Mouse (Mus musculus) liver, embryonic 13.5 days (tissue): ENCODE measurements at regions not wholly inside any gene's neighbourhood (a gene's known extent, or its start where the extent isn't known, plus 50 kb on each side); places are given as distances from the start of the nearest gene placed in this dataset.
"Not testable (repeated sequence)": the region's sequence is repeated elsewhere in the genome, so short reads cannot be mapped to it uniquely, and the experiment has no call there.

ENCODE experiments used
- ATAC-seq: fragments of 200-750 bp; cut with Nextera tagmentation; 2 replicates; pipeline ENCODE4 v1.8.0; 2017; ENCODE audit warnings: low read depth, mild to moderate bottlenecking, moderate number of reproducible peaks, moderate library complexity
- DNase-seq: peaks from one replicate; pipeline ENCODE4 v3.0.0; 2022
- H3K27ac ChIP-seq: fragments of 300-500 bp; sonication (generic); 2 replicates; pipeline ENCODE4 v1.5.1; 2015; ENCODE audit warnings: moderate library complexity, mild to moderate bottlenecking, inconsistent platforms
- H3K27me3 ChIP-seq: fragments of 300-500 bp; sonication (generic); 2 replicates; pipeline ENCODE4 v1.6.1; 2015; ENCODE audit warnings: mild to moderate bottlenecking, inconsistent platforms
- H3K36me3 ChIP-seq: fragments of 300-500 bp; sonication (generic); 2 replicates; pipeline ENCODE4 v1.6.1; 2015; ENCODE audit warnings: mild to moderate bottlenecking, inconsistent platforms
- H3K4me1 ChIP-seq: fragments of 300-500 bp; sonication (generic); replicated peaks from 2 replicates; pipeline ENCODE4 v1.6.1; 2015; ENCODE audit warnings: inconsistent platforms
- H3K4me2 ChIP-seq: fragments of 300-500 bp; sonication (generic); 2 replicates; pipeline ENCODE4 v1.6.1; 2015; ENCODE audit warnings: inconsistent platforms, mild to moderate bottlenecking, moderate library complexity
- H3K4me3 ChIP-seq: fragments of 300-500 bp; sonication (generic); replicated peaks from 2 replicates; pipeline ENCODE4 v1.5.1; 2015; ENCODE audit warnings: mild to moderate bottlenecking, inconsistent platforms
- H3K9ac ChIP-seq: fragments of 300-500 bp; sonication (generic); 2 replicates; pipeline ENCODE4 v1.6.1; 2015; ENCODE audit warnings: mild to moderate bottlenecking, inconsistent platforms
- H3K9me3 ChIP-seq: fragments of 300-500 bp; sonication (generic); replicated peaks from 2 replicates; pipeline ENCODE4 v1.6.1; 2016; ENCODE audit warnings: inconsistent platforms
- WGBS: fragments of 180-500 bp; shearing (Covaris S2); methylation state at CpG from one replicate; pipeline ENCODE4 v1.1.7; 2015; ENCODE audit not compliant: insufficient replicate concordance; 5-methylcytosine and 5-hydroxymethylcytosine counted together

DNA sequence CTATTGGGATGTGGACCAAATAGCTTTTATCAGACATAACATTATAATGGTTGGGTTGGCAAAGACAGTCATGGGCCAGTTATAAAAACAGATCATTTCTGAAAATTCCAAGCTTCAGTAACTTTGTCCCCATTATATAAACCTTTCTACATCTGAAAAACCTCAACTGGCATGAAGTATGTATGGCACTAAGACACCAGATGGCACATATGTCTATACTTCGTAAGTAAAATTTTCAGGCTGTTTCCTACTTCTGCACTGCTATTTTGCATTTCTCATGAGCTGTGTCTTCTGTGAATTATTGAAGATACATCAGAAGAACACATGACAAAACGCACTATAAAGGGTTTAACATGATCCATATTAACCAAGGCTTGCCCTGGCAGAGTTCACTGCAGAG lies 428.1 kb downstream of the Pom121l12 start:
- ATAC-seq (no peak), DNase-seq (no peak)
- H3K4me2 ChIP-seq, result no peak overlapping the region
- no peak overlapping the region for H3K27ac ChIP-seq
- H3K27me3 ChIP-seq, result no peaks in the 10 kb centered on the region
- H3K4me1 ChIP-seq, result no peaks in the 10 kb centered on the region
- H3K9me3 ChIP-seq, result no peaks in the 10 kb centered on the region
- H3K4me3 ChIP-seq, result no peak overlapping the region
- H3K9ac ChIP-seq, result no peak overlapping the region
- 48% methylated on average over 2 of the region's 2 CpGs for WGBS
- no peaks in the 10 kb centered on the region for H3K36me3 ChIP-seq

DNA sequence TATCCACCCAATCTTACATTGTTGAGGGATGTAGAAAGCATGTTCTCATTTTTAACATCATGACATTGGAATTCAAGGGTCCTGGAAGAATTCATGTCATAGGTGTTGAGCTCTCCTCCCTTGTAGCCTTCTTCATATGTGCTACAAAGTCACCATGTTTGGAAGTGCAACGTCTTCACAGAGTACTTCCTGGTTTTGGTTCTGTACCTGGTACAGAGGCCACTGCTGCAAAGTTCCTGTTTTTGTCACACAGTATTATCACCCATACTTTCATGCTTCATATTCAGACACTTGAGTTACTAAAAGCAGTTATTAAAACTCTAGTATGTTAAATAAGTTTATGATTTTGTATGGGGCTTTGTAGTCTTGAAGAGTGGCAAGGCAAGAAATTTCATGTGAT lies 443.1 kb downstream of the Pom121l12 start:
- Histone ChIP-seq H3K27ac (no peak overlapping the region), H3K27me3 (no peaks in the 10 kb centered on the region), H3K9me3 (no peaks in the 10 kb centered on the region), H3K4me3 (no peak overlapping the region), H3K36me3 (no peaks in the 10 kb centered on the region), H3K4me1 (no peaks in the 10 kb centered on the region), H3K4me2 (no peak overlapping the region), H3K9ac (no peak overlapping the region)
- ATAC-seq (no peak), DNase-seq (no peak)
- WGBS, result 31% methylated on average over 1 of the region's 1 CpGs

DNA sequence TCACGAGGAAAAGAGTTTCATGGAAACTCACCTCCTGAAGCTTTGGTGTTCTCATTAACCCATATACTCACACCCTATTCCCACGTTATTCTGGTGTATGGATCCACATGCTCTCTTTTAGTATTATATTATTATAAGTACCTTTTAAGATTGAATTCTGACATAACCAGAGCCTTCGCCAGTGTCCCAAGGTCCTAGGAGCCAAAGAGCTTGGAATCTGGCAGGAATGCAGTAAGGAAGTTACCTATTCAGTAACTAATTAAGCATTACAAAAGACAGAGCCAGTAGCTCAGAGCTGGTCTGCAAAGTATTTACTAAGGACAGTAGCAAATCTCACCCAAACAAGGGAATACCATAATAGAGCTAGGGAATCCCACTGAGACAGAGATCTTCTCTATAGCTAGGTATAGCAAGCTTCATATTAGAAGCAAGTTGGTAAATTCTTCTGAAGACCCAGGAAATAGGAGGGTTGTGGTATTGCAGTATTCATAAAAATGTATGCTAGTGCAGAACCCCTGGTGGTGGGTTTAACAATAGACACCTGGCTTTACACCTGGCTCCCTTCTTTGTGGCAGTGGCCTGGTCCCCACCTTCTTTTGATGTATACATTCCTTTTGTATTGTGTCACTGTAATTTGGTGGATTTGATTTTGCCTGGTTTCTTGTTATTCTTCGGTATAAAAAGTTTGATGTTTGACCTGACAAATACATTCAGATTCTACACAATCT lies 490.0 kb downstream of the Pom121l12 start:
- not testable (repeated sequence) for H3K4me3 ChIP-seq, H3K27me3 ChIP-seq, H3K27ac ChIP-seq, ATAC-seq, H3K9me3 ChIP-seq, DNase-seq, H3K4me1 ChIP-seq, H3K36me3 ChIP-seq, H3K9ac ChIP-seq, H3K4me2 ChIP-seq
- 57% methylated on average over 4 of the region's 4 CpGs for WGBS

DNA sequence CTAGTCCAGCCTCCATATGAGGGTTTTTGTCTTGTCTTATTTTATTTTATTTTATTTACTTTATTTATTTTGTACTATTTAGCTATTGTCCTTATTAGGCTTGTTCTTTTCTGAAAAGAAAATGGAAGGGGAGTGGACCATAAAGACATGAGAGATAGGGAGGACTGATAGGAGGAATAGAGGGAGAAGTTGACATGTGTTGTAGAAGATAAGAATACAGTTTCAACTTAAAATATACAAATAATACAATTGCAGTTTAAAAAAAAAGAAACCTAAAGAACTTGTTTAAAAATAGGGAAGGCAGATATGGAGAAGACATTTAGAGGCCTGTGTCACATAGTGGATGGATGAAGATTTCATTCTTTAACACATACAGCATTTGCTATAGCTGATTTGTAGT lies 497.8 kb downstream of the Pom121l12 start:
- no peak overlapping the region for H3K4me3 ChIP-seq
- H3K9ac ChIP-seq, result no peak overlapping the region
- H3K4me2 ChIP-seq, result no peak overlapping the region
- H3K9me3 ChIP-seq, result no peaks in the 10 kb centered on the region
- no peaks in the 10 kb centered on the region for H3K4me1 ChIP-seq
- H3K27me3 ChIP-seq, result no peaks in the 10 kb centered on the region
- no peaks in the 10 kb centered on the region for H3K36me3 ChIP-seq
- ATAC-seq (peak; percentile 58; the same call in 1 of the 2 replicates), DNase-seq (no peak)
- no peak overlapping the region for H3K27ac ChIP-seq

DNA sequence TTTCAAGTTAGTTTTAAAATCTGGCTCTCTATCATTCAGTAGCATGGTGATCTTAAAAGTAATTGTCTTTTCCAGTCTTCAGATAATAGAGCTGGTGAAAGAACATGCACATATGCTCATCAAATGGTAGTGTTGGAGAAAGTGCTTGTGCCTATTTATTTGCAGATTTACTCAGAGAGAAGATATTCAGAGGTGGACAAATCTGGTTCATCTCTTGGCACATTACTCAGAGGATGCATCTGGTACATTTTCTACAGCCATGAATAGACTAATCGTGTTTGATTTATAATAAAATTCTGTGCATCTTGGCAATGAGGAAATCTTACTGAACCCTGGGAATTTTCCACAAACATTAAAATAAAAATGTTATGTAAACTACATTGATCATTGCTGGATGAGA lies 509.0 kb downstream of the Pom121l12 start:
- no peak overlapping the region for H3K4me3 ChIP-seq
- DNase-seq, result no peak
- no peaks in the 10 kb centered on the region for H3K4me1 ChIP-seq
- no peaks in the 10 kb centered on the region for H3K9me3 ChIP-seq
- H3K36me3 ChIP-seq, result no peaks in the 10 kb centered on the region
- WGBS, result 52% methylated on average over 1 of the region's 1 CpGs
- H3K27me3 ChIP-seq, result no peaks in the 10 kb centered on the region
- no peak for ATAC-seq
- H3K27ac ChIP-seq, result no peak overlapping the region
- no peak overlapping the region for H3K4me2 ChIP-seq
- H3K9ac ChIP-seq, result no peak overlapping the region

DNA sequence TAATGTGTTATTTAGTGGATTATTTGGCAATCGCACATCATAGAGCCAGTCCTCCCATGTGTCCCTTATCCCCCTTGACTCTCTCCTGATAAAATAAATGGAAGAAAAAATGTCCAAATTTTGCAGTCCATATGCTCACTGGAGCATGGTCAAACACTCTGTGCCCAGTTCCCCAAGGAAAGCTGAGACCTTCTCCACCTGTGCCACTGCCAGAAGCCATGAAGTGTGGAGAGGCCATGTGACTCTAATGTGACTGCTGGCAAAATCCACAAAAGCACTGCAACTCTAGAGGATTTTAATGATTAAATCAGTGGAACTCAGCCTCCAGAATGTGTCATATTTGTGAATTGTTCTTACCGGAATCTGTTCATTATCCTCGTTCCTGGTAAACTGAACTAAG lies 514.5 kb downstream of the Pom121l12 start:
- WGBS, result 70% methylated on average over 3 of the region's 3 CpGs

DNA sequence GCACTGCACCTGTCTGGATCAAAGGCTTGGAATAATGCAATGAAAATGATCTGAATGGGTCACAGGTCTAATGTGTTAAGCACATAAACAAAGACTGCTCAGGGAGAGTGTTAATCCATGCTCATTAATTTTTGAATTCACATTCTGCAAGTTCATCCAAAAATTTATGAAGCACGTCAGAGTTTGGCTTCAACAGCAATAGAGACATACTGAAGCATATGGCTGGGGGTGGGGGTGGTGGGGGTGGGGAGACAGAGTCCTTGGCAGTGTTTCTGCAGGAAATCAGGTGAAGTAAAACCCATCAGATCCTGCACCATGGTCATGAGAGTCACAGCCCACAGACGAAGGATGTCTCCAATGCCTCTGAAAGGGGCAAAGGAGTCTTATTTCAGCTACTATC lies 526.7 kb downstream of the Pom121l12 start:
- Histone ChIP-seq H3K27ac (no peak overlapping the region), H3K9me3 (no peaks in the 10 kb centered on the region), H3K4me3 (no peak overlapping the region), H3K4me1 (no peaks in the 10 kb centered on the region), H3K4me2 (no peak overlapping the region), H3K36me3 (no peaks in the 10 kb centered on the region), H3K9ac (no peak overlapping the region), H3K27me3 (no peaks in the 10 kb centered on the region)
- DNase-seq, result no peak
- no peak for ATAC-seq
- WGBS, result 56% methylated on average over 2 of the region's 2 CpGs

More for the DNA sequence above, 514.5 kb downstream of the Pom121l12 start:
- H3K4me2 ChIP-seq, result no peak overlapping the region
- DNase-seq (no peak), ATAC-seq (no peak)
- H3K27ac ChIP-seq, result no peak overlapping the region
- no peaks in the 10 kb centered on the region for H3K4me1 ChIP-seq
- no peaks in the 10 kb centered on the region for H3K27me3 ChIP-seq
- no peak overlapping the region for H3K4me3 ChIP-seq
- no peaks in the 10 kb centered on the region for H3K36me3 ChIP-seq
- no peaks in the 10 kb centered on the region for H3K9me3 ChIP-seq
- no peak overlapping the region for H3K9ac ChIP-seq
